Mouse (Mus musculus) testis, adult 2 months (tissue): Measurements from ENCODE around the gene Cldn6. TPM values are rescaled to one million over a fixed set of nuclear protein-coding genes. Genes with fewer than 3 reads are reported as not detected.

Experiments
- H3K27ac ChIP-seq: fragments of 200-500 bp; 2 replicates; pipeline ENCODE4 v1.5.1; 2012; ENCODE audit warnings: low read depth, low read length; ENCODE audit not compliant: control insufficient read depth, insufficient read depth
- H3K27me3 ChIP-seq: fragments of 200-500 bp; 2 replicates; pipeline ENCODE4 v1.6.1; 2012; ENCODE audit warnings: mild to moderate bottlenecking, low read length, moderate library complexity; ENCODE audit not compliant: control insufficient read depth, insufficient read depth
- H3K36me3 ChIP-seq: fragments of 200-500 bp; 2 replicates; pipeline ENCODE4 v1.6.1; 2012; ENCODE audit warnings: mild to moderate bottlenecking, low read length; ENCODE audit not compliant: control insufficient read depth, insufficient read depth
- H3K4me1 ChIP-seq: fragments of 200-500 bp; 2 replicates; pipeline ENCODE4 v1.6.1; 2012; ENCODE audit warnings: low read length; ENCODE audit not compliant: control insufficient read depth, insufficient read depth
- H3K4me3 ChIP-seq: fragments of 200-500 bp; 2 replicates; pipeline ENCODE4 v1.5.1; 2012; ENCODE audit warnings: low read depth, mild to moderate bottlenecking, low read length, moderate library complexity, mixed read lengths; ENCODE audit not compliant: control insufficient read depth
- CTCF ChIP-seq: fragments of 200-500 bp; IDR thresholded peaks from 2 replicates; pipeline ENCODE4 v1.5.1; 2012; ENCODE audit warnings: low read depth, mild to moderate bottlenecking, inconsistent platforms, low read length, moderate library complexity; ENCODE audit not compliant: control insufficient read depth, insufficient read depth, insufficient replicate concordance
- POLR2A ChIP-seq: fragments of 200-500 bp; IDR thresholded peaks from 2 replicates; pipeline ENCODE4 v1.6.1; 2012; ENCODE audit warnings: low read depth, mild to moderate bottlenecking, inconsistent platforms, low read length, moderate library complexity; ENCODE audit not compliant: control insufficient read depth
- polyA plus RNA-seq: library from polyadenylated mRNA; depleted of rRNA; stranded (reverse); fragments of >200 nt; gene quantifications from 2 replicates; pipeline ENCODE4 v1.2.3, GENCODE M21; 2012

Cldn6 gene
- polyA plus RNA-seq, 1 experiment, result 0.19 TPM

DNA sequence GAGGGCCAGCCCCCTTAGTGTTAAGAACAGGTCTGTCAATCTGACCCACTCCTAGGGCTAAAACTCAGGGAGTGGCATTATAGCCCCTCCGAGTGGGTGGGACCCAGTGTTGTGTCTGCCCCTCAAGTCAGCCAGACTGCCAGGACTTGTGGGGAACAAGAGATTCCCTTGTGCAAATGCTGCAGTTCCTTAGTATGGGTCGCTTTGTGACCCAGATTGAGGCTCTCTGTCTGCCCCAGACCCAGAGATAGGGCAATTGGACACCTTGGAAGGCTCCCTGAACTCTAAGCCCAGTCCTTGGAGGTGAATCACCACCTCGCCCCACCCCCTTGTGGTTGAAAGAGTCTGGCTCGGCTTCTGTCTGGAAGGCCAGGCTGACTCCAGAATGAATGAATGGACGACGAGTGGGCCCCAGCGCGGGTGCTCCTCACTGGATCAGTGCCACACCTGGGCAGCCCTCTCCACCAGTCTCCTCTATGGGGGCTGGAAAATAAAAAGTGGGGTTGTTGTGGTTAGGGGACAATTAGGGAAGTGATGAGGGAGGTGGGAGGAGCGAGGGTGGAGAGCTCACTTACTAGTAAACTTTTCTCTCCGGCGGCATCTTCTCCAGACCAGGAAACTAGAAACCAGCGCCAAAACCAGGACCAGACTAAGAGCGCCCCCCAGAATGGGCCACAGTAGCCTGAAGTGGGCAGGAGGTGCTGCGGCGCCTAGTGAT, 3.3 kb upstream of the Cldn6 start:
- TF ChIP-seq CTCF (no peak), POLR2A (no peak)
- Histone ChIP-seq H3K27ac (no peak overlapping the region; the same call in 1 of the 2 replicates), H3K27me3 (no peaks in the 10 kb centered on the region; the same call in 1 of the 2 replicates), H3K4me3 (no peak overlapping the region), H3K36me3 (no peaks in the 10 kb centered on the region), H3K4me1 (peaks cover 33% of the 10 kb centered on the region)

GRCm38 (mm10) chr17:23676473-23677031, 2.5 kb upstream of the Cldn6 start:
- H3K36me3 ChIP-seq, result no peaks in the 10 kb centered on the region
- H3K27ac ChIP-seq, result no peak overlapping the region
- no peak for TF ChIP-seq CTCF
- no peak for TF ChIP-seq POLR2A
- H3K4me3 ChIP-seq, result peak overlapping the region; percentile 87
- peaks cover 33% of the 10 kb centered on the region for H3K4me1 ChIP-seq
- H3K27me3 ChIP-seq, result no peaks in the 10 kb centered on the region; the same call in 1 of the 2 replicates

GRCm38 (mm10) chr17:23677236-23677679, 1.8 kb upstream of the Cldn6 start, which contains the start of gene Tnfrsf12a:
Gene Tnfrsf12a, minus strand, starts transcription at chr17:23677468.
- Histone ChIP-seq H3K27ac (no peak within 1 kb of the TSS), H3K4me1 (peaks cover 33% of the 10 kb centered on the region), H3K36me3 (no peaks in the 10 kb centered on the region), H3K4me3 (peak within 1 kb of the TSS; percentile 87), H3K27me3 (no peaks in the 10 kb centered on the region; the same call in 1 of the 2 replicates)
- TF ChIP-seq CTCF (no peak), POLR2A (peak; percentile 57)

DNA sequence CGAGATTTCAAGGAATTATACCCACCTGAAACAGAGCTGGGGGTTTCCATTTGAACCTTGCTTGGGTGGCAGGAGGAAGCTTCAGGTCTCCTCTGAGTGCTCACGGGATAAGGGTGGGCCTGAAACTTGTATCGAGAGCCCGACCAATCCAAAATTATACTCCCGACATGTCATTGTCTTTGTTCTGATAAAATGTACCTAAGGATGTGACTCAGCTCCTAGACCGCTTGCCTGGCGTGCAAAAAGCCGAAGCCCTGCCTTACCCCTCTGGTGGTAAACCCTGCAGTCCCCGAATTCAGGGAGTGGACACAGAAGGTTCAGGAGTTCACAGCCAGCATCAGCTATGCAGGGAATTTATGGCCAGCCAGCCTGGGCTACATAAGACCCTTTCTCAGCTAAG, 1.3 kb downstream of the Cldn6 start:
- H3K36me3 ChIP-seq, result no peaks in the 10 kb centered on the region
- H3K27ac ChIP-seq, result no peak overlapping the region
- no peak overlapping the region for H3K4me3 ChIP-seq
- H3K4me1 ChIP-seq, result peaks cover 22% of the 10 kb centered on the region
- H3K27me3 ChIP-seq, result no peaks in the 10 kb centered on the region; the same call in 1 of the 2 replicates
- no peak for TF ChIP-seq CTCF
- no peak for TF ChIP-seq POLR2A

GRCm38 (mm10) chr17:23681086-23681485, 2.0 kb downstream of the Cldn6 start:
- no peaks in the 10 kb centered on the region; the same call in 1 of the 2 replicates for H3K27me3 ChIP-seq
- no peak overlapping the region for H3K4me3 ChIP-seq
- H3K27ac ChIP-seq, result no peak overlapping the region

DNA sequence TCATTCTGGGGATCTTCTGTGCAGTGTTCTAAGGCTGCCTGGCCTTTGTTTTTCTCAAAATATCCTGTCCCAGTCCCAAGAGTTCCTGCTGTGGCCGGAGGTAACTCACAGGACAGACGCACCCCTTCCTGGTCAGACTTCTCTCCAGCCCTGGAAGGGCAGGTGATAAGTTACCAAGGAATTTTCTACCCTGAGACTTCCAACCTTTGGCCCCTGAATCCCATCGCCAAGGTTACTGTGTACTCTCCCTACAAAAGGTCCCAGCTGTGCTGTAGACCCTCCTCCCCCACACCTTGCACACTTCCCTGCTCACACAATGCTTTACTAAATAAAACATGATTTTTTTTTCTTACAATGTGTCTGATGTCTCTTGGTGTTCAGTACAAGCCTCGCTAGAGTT, 3.0 kb downstream of the Cldn6 start:
- Histone ChIP-seq H3K36me3 (no peaks in the 10 kb centered on the region), H3K4me3 (no peak overlapping the region), H3K4me1 (peaks cover 11% of the 10 kb centered on the region), H3K27me3 (no peaks in the 10 kb centered on the region; the same call in 1 of the 2 replicates), H3K27ac (no peak overlapping the region)
- TF ChIP-seq POLR2A (no peak), CTCF (no peak)

More at GRCm38 (mm10) chr17:23681086-23681485, 2.0 kb downstream of the Cldn6 start:
- peaks cover 19% of the 10 kb centered on the region for H3K4me1 ChIP-seq
- H3K36me3 ChIP-seq, result no peaks in the 10 kb centered on the region
- no peak for TF ChIP-seq POLR2A
- no peak for TF ChIP-seq CTCF

DNA sequence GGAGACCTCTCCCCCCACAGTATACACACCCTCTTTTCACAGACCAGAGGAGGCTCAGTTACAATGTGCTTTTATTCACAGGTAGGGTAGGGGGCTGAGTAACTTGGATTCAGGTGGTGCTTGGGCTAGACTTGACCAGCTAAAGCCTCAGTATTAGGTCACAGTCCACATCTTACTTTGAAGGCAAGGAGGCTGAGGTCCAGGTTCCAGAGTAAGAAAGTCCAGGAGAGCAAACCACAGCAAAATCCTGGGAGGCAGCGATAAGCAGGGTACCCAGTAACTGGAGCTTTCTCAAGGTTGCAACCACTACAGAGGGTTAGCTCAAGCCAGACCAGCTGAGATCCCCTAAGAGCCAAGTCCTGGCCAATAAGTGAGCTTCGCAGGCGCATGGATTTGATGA, 3.5 kb downstream of the Cldn6 start:
- H3K4me3 ChIP-seq, result no peak overlapping the region
- no peak overlapping the region for H3K27ac ChIP-seq
- TF ChIP-seq CTCF (no peak), POLR2A (no peak)
- no peaks in the 10 kb centered on the region; the same call in 1 of the 2 replicates for H3K27me3 ChIP-seq
- H3K4me1 ChIP-seq, result peaks cover 7% of the 10 kb centered on the region
- no peaks in the 10 kb centered on the region for H3K36me3 ChIP-seq
